Mouse (Mus musculus): ENCODE measurements at regions not wholly inside any gene's neighbourhood (a gene's known extent, or its start where the extent isn't known, plus 50 kb on each side); places are given as distances from the start of the nearest gene placed in this dataset.

DNA sequence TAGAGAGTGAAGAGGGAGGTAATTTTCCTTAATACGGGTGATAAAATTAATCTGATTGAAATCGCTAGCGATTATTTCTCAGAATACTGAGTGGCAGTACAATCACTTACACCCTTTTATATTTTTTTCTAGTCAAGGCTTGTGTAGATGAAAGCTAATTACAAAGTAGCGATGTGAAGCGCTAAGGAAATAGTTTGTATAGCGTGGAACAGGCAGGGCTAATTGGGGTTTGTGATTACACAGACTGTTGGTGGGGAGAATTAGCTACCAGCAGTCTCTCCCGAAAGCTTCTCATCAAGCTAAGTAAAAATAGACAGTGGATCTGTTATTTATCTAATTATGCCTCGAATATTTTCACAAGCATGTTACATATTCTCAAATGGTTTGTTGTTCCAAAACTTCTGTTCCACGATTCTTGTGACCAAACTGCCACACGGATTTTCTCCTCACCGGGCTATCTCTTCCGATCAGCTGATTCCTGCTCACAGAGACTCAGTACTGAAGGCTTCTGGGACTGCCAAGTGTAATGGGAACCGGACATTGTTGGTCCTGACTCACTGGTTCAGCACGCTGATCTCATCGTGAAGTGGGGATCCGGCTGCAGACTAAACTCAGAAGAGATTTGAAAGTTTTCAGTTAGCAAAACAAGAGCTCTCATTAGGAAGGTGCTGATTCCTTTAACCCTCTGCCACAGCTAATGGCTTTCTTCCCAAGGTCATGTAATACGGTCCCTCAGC lies 162.5 kb downstream of the Tmem182 start:
- TF ChIP-seq POLR2A (IDR thresholded peaks at IDR 0.05; ENCODE audit: insufficient read depth, low read length), result no peak
- no peak for TF ChIP-seq CTCF (IDR thresholded peaks at IDR 0.05; ENCODE audit: low read depth, low read length)
